Mouse (Mus musculus): Measurements from ENCODE around the gene Tpcn2. TPM values are rescaled to one million over a fixed set of nuclear protein-coding genes. Genes with fewer than 3 reads are reported as not detected.

Tpcn2 gene
- polyA plus RNA-seq, 2 experiments, result 0.39 to 3.3 TPM

DNA sequence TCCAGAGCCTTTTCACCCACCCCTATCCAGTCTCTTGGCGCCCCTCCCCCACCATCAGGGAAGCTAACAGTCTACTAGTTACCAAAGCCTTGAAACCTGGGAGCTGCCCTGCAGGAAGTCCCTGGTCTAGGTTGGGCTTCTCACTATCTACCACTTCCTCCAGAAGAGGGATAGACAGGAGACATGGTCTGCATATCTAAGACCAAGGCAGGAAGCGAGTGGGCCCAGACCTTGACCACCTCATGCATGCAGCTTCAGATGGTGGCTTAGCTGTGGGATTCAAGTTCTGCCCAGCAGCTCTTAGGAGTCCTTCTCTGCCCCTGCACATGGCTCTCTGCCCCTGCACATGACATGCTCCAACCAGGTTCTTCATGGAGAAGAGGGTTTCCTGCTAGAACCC lies 34.9 kb downstream of the Tpcn2 start:
- Histone ChIP-seq H3K27ac (no peak overlapping the region), H3K4me3 (ENCODE audit: insufficient read depth in 1 of 2, low read depth in 2 of 2, low read length in 2 of 2) (no peak overlapping the region), H3K4me1 (replicated peaks; ENCODE audit: control insufficient read depth in 2 of 2, insufficient read depth in 2 of 2, low read length in 1 of 2) (peaks cover 0 to 4% of the 10 kb centered on the region in 2 experiments; a peak in 2 of 4 replicates), H3K4me2 (ENCODE audit: low read depth) (no peak overlapping the region), H3K36me3 (replicated peaks; ENCODE audit: control insufficient read depth, insufficient read depth, low read depth) (no peaks in the 10 kb centered on the region), H3K9ac (replicated peaks) (no peak overlapping the region), H3K27me3 (ENCODE audit: control insufficient read depth, insufficient read depth, low read length) (no peaks in the 10 kb centered on the region), H3K9me3 (ENCODE audit: control insufficient read depth, low read length) (no peaks in the 10 kb centered on the region)
- WGBS (ENCODE audit: insufficient replicate concordance), result 28% methylated on average over 2 of the region's 2 CpGs
- DNase-seq (ENCODE audit: low read depth in 3 of 3, low spot score in 3 of 3) (no peak), ATAC-seq (ENCODE audit: insufficient read depth) (no peak)
- TF ChIP-seq CTCF (IDR thresholded peaks at IDR 0.05; ENCODE audit: low read depth) (no peak), EP300 (IDR thresholded peaks at IDR 0.05; ENCODE audit: low read depth) (no peak)

DNA sequence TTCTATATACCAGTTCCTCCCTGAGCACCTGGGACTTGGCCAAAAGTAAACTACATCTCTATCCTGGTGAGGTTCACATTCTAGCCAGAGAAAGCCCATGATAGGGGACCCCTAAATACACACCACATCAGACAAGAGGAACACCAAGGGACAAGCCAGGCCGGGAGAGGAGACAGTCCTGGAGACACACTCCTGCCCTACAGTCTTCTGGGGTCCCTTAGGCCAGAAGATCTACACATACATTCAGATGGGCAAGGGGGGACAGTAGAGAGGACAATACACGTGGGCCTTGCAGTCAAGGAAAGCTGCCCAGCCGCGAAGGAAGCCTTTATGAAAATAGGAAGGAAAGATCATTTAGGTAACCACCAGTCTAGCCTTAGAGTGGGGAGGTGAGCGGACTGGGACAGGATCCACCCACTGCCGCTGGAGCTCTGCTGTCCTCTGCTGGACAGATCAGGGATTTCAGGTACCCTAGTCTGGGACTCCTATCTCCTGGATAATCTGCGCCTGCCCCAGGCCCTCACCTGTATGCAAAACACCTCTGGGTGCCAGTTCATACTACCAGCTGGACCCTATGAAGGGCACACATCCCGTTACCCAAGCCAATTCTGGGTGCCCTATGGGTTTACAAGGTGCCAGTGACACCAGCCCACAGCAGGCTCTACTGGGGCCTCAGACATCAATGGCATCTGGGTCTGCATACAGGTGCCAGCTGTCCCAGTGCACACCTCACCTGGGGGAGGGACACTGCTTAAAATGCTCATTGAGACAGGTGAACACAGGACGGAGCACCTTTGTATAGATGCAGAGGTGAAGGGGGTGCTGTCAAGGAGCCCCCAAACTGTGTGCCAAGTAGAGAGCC lies 40.7 kb downstream of the Tpcn2 start:
- Histone ChIP-seq H3K4me2 (ENCODE audit: low read depth) (no peak overlapping the region), H3K4me3 (ENCODE audit: insufficient read depth in 1 of 2, low read depth in 2 of 2, low read length in 2 of 2) (no peak overlapping the region), H3K27ac (no peak overlapping the region), H3K36me3 (replicated peaks; ENCODE audit: control insufficient read depth, insufficient read depth, low read depth) (no peaks in the 10 kb centered on the region), H3K9me3 (ENCODE audit: control insufficient read depth, low read length) (no peaks in the 10 kb centered on the region), H3K9ac (replicated peaks) (no peak overlapping the region), H3K27me3 (ENCODE audit: control insufficient read depth, insufficient read depth, low read length) (no peaks in the 10 kb centered on the region), H3K4me1 (replicated peaks; ENCODE audit: control insufficient read depth in 2 of 2, insufficient read depth in 2 of 2, low read length in 1 of 2) (no peaks in the 10 kb centered on the region)
- peak; percentile 91 for TF ChIP-seq CTCF (IDR thresholded peaks at IDR 0.05; ENCODE audit: low read depth)
- TF ChIP-seq EP300 (IDR thresholded peaks at IDR 0.05; ENCODE audit: low read depth), result no peak
- ATAC-seq (ENCODE audit: insufficient read depth) (0 out of 2 replicates have a peak, but pooled peaks have one; percentile 29), DNase-seq (ENCODE audit: low read depth in 3 of 3, low spot score in 3 of 3) (peak; percentile 9 to 18 (median 9))
- WGBS (ENCODE audit: insufficient replicate concordance), result 9% methylated on average over 9 of the region's 9 CpGs

DNA sequence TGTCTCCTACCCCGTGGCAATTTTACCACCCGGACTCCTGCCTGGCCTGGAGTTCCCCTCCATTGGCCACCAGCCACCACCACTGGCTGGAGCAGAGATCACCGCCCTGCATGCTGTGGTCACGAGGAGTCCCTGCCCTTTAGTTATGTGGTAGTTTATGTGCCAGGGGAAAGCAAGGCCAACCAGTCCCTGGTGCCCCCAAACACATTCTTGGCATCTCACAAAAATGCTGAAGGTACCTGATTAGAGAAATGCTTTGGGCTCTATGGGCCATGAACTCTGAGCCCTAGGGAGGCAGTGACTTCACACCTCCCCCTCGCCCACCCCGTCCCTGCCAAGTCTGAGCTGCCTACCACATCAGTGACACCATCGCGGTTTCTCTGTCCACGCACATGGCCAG lies 41.8 kb downstream of the Tpcn2 start:
- H3K9me3 ChIP-seq (ENCODE audit: control insufficient read depth, low read length), result no peaks in the 10 kb centered on the region
- 61% methylated on average over 9 of the region's 9 CpGs for WGBS (ENCODE audit: insufficient replicate concordance)
- no peak overlapping the region for H3K27ac ChIP-seq

DNA sequence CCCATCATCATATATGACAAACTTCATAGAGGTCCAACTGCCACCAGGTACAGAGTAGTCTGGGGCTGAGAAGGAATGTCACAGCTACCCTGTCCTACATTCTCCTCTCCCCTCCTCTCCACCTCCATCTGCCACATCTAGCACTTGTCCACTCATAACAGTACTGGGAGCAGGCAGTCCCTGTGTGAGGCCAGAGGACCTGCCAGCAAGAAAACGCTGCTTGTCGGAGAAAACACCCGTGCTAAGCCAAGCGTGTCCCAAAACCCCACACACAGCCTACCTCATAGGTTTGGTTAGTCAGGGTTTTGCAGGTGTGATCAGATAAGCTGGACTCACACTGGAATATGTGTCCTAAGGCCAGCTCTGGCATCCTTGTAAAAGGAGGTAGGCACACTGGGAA lies 42.9 kb downstream of the Tpcn2 start:
- Histone ChIP-seq H3K4me3 (ENCODE audit: insufficient read depth in 1 of 2, low read depth in 2 of 2, low read length in 2 of 2) (no peak overlapping the region), H3K27ac (no peak overlapping the region), H3K36me3 (replicated peaks; ENCODE audit: control insufficient read depth, insufficient read depth, low read depth) (no peaks in the 10 kb centered on the region), H3K4me1 (replicated peaks; ENCODE audit: control insufficient read depth in 2 of 2, insufficient read depth in 2 of 2, low read length in 1 of 2) (no peaks in the 10 kb centered on the region), H3K4me2 (ENCODE audit: low read depth) (no peak overlapping the region), H3K9ac (replicated peaks) (no peak overlapping the region), H3K9me3 (ENCODE audit: control insufficient read depth, low read length) (no peaks in the 10 kb centered on the region), H3K27me3 (ENCODE audit: control insufficient read depth, insufficient read depth, low read length) (no peaks in the 10 kb centered on the region)
- TF ChIP-seq EP300 (IDR thresholded peaks at IDR 0.05; ENCODE audit: low read depth) (no peak), CTCF (IDR thresholded peaks at IDR 0.05; ENCODE audit: low read depth) (no peak)
- DNase-seq (ENCODE audit: low read depth in 3 of 3, low spot score in 3 of 3), result no peak
- no peak for ATAC-seq (ENCODE audit: insufficient read depth)
- WGBS (ENCODE audit: insufficient replicate concordance), result 73% methylated on average over 4 of the region's 4 CpGs

More for the DNA sequence above, 41.8 kb downstream of the Tpcn2 start:
- Histone ChIP-seq H3K4me2 (ENCODE audit: low read depth) (no peak overlapping the region), H3K4me1 (replicated peaks; ENCODE audit: control insufficient read depth in 2 of 2, insufficient read depth in 2 of 2, low read length in 1 of 2) (no peaks in the 10 kb centered on the region), H3K27me3 (ENCODE audit: control insufficient read depth, insufficient read depth, low read length) (no peaks in the 10 kb centered on the region), H3K4me3 (ENCODE audit: insufficient read depth in 1 of 2, low read depth in 2 of 2, low read length in 2 of 2) (no peak overlapping the region), H3K9ac (replicated peaks) (no peak overlapping the region), H3K36me3 (replicated peaks; ENCODE audit: control insufficient read depth, insufficient read depth, low read depth) (no peaks in the 10 kb centered on the region)
- ATAC-seq (ENCODE audit: insufficient read depth), result no peak
- no peak for DNase-seq (ENCODE audit: low read depth in 3 of 3, low spot score in 3 of 3)
- TF ChIP-seq EP300 (IDR thresholded peaks at IDR 0.05; ENCODE audit: low read depth) (no peak), CTCF (IDR thresholded peaks at IDR 0.05; ENCODE audit: low read depth) (no peak)

DNA sequence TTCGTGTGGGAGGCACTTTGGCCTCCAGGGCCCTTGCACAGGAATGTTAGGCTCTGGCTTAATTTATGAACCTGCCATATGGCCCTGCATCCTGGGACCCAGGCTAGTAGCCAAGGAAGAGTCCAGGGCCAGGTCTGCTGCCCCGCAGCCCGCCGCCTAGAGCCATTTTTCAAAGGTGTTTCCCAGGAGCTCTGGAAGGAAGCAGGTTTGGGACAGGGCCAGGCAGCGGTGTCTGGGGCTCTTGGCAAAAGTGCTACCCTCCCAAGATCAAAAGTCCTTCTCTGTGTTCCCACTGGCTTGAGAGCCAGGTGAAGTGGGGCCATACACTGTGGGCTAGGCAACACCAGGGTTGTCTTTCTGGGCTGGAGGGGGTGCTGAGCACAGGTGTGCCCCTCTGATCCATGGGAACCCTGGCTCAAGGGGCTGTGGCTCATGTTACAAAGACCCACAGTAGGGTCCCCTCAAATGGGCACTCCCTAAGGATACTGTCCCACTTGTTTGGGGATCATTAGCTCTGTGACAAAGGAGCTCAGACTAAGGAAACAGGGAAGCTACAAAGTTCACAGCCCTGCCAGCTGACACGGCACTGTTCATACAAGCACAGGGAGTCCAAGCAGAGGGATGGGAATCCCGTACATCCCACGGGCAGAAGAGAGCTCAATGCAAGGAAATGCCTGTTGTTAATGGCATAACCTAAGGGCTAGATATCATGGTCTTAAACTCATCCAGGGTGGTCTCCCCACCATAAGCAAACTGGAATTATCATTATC lies 43.9 kb downstream of the Tpcn2 start:
- no peak overlapping the region for H3K4me3 ChIP-seq (ENCODE audit: insufficient read depth in 1 of 2, low read depth in 2 of 2, low read length in 2 of 2)
- ATAC-seq (ENCODE audit: insufficient read depth), result no peak
- TF ChIP-seq CTCF (IDR thresholded peaks at IDR 0.05; ENCODE audit: low read depth), result no peak
- TF ChIP-seq EP300 (IDR thresholded peaks at IDR 0.05; ENCODE audit: low read depth), result no peak
- H3K9ac ChIP-seq (replicated peaks), result no peak overlapping the region
- DNase-seq (ENCODE audit: low read depth in 3 of 3, low spot score in 3 of 3), result no peak
- no peaks in the 10 kb centered on the region for H3K9me3 ChIP-seq (ENCODE audit: control insufficient read depth, low read length)
- WGBS (ENCODE audit: insufficient replicate concordance), result 65% methylated on average over 8 of the region's 8 CpGs
- no peaks in the 10 kb centered on the region for H3K36me3 ChIP-seq (replicated peaks; ENCODE audit: control insufficient read depth, insufficient read depth, low read depth)
- no peak overlapping the region for H3K4me2 ChIP-seq (ENCODE audit: low read depth)
- no peaks in the 10 kb centered on the region for H3K4me1 ChIP-seq (replicated peaks; ENCODE audit: control insufficient read depth in 2 of 2, insufficient read depth in 2 of 2, low read length in 1 of 2)
- no peaks in the 10 kb centered on the region for H3K27me3 ChIP-seq (ENCODE audit: control insufficient read depth, insufficient read depth, low read length)
- H3K27ac ChIP-seq, result no peak overlapping the region
